Mouse (Mus musculus): ENCODE measurements around the gene Pde4a.

- TF ChIP-seq CTCF (IDR thresholded peaks at IDR 0.05; ENCODE audit: low read depth, low read length) (no peak), POLR2A (IDR thresholded peaks at IDR 0.05; ENCODE audit: insufficient read depth, low read length) (no peak), EP300 (IDR thresholded peaks at IDR 0.05; ENCODE audit: insufficient read depth, low read depth, low read length) (no peak)
These were observed 95.1 kb downstream of the Pde4a start for GRCm38 (mm10) chr9:21260491-21261040.

Data from ES-Bruce4 (cell line).